Mouse (Mus musculus): ENCODE results near the gene Pde4a.

GRCm38 (mm10) chr9:21250509-21250908 is 85.0 kb downstream of the Pde4a start:
- TF ChIP-seq CTCF (conservative IDR thresholded peaks at IDR 0.05; ENCODE audit: insufficient read depth, insufficient read length, low read depth, low read length) (no peak), POLR2A (IDR thresholded peaks at IDR 0.05; ENCODE audit: low read depth, low read length) (no peak)

Data from kidney, adult 2 months (tissue).